Mouse (Mus musculus) erythroblast, embryonic 14.5 days (primary cell): Measurements from ENCODE around the gene Acacb.

Experiments used
- GATA1 ChIP-seq: IDR thresholded peaks from 2 replicates; pipeline ENCODE4 v1.6.1; 2012; ENCODE audit warnings: low read length, inconsistent platforms, mixed read lengths
- TAL1 ChIP-seq: IDR thresholded peaks from 3 replicates; pipeline ENCODE4 v1.6.1; 2012; ENCODE audit warnings: low read length, inconsistent platforms, mixed read lengths

- TF ChIP-seq GATA1: no peak
- TF ChIP-seq TAL1: no peak
Measured at GRCm38 (mm10) chr5:114183493-114183892, 37.2 kb downstream of the Acacb start.
